Mouse (Mus musculus) cerebellum, postnatal 10 days (tissue): ENCODE results near the gene Gm960.

ENCODE experiments used
- DNase-seq, 2 experiments: peaks; one replicate each; pipeline ENCODE4 v3.0.0; 2021; ENCODE audit warnings: mixed read lengths in 2 of 2

Gene Gm960

GRCm38 (mm10) chr19:4698205-4698677 lies at the start of gene Gm960:
TSS of gene Gm960 (minus strand) at chr19:4698668.
- peak; percentile 96 to 97 for DNase-seq

GRCm38 (mm10) chr19:4747631-4748312 lies 49.3 kb upstream of the Gm960 start:
- DNase-seq: peak; percentile 49 to 58

GRCm38 (mm10) chr19:4746611-4747010 lies 48.1 kb upstream of the Gm960 start:
- peak; percentile 90 to 92 for DNase-seq

GRCm38 (mm10) chr19:4745681-4746080 lies 47.2 kb upstream of the Gm960 start:
- peak in 1 of 2 experiments; percentile 38 for DNase-seq

- peak; percentile 73 to 76 for DNase-seq
These were observed 46.6 kb upstream of the Gm960 start for GRCm38 (mm10) chr19:4745057-4745456.

GRCm38 (mm10) chr19:4744026-4744425 lies 45.6 kb upstream of the Gm960 start:
- DNase-seq: no peak

GRCm38 (mm10) chr19:4743524-4743923 lies 45.1 kb upstream of the Gm960 start:
- DNase-seq: peak; percentile 69 to 81

- no peak for DNase-seq
These were observed 43.8 kb upstream of the Gm960 start for GRCm38 (mm10) chr19:4742229-4742628.

GRCm38 (mm10) chr19:4741482-4741881 lies 43.0 kb upstream of the Gm960 start:
- DNase-seq: no peak

- no peak for DNase-seq
These were observed 41.3 kb upstream of the Gm960 start for GRCm38 (mm10) chr19:4739762-4740161.

GRCm38 (mm10) chr19:4739053-4739452 lies 40.6 kb upstream of the Gm960 start:
- DNase-seq: no peak

- no peak for DNase-seq
These were observed 39.4 kb upstream of the Gm960 start for GRCm38 (mm10) chr19:4737866-4738265.

GRCm38 (mm10) chr19:4733052-4733451 lies 34.6 kb upstream of the Gm960 start:
- DNase-seq: no peak

GRCm38 (mm10) chr19:4729186-4729585 lies 30.7 kb upstream of the Gm960 start:
- DNase-seq: no peak

GRCm38 (mm10) chr19:4720671-4721244 lies 22.3 kb upstream of the Gm960 start:
- peak; percentile 60 to 65 for DNase-seq

GRCm38 (mm10) chr19:4720112-4720511 lies 21.6 kb upstream of the Gm960 start:
- DNase-seq: no peak

GRCm38 (mm10) chr19:4719351-4719764 lies 20.9 kb upstream of the Gm960 start:
- DNase-seq: no peak

- DNase-seq: no peak
These were observed 20.2 kb upstream of the Gm960 start for GRCm38 (mm10) chr19:4718716-4719115.

- no peak for DNase-seq
These were observed 18.8 kb upstream of the Gm960 start for GRCm38 (mm10) chr19:4717281-4717680.

- DNase-seq: no peak
These were observed 18.3 kb upstream of the Gm960 start for GRCm38 (mm10) chr19:4716756-4717155.

GRCm38 (mm10) chr19:4713886-4714285 lies 15.4 kb upstream of the Gm960 start:
- DNase-seq: no peak

- DNase-seq: peak in 1 of 2 experiments; percentile 55
These were observed 14.5 kb upstream of the Gm960 start for GRCm38 (mm10) chr19:4712781-4713526.

GRCm38 (mm10) chr19:4712156-4712780 lies 13.8 kb upstream of the Gm960 start:
- DNase-seq: peak; percentile 68 to 76
